Mouse (Mus musculus) liver, embryonic 14.5 days (tissue): Measurements from ENCODE around the gene Cops4. TPM values are rescaled to one million over a fixed set of nuclear protein-coding genes. Genes with fewer than 3 reads are reported as not detected.

Experiments used
- ATAC-seq: fragments of 200-750 bp; cut with Nextera tagmentation; 2 replicates; pipeline ENCODE4 v1.8.0; 2017; ENCODE audit warnings: moderate number of reproducible peaks, mild to moderate bottlenecking, moderate library complexity; ENCODE audit not compliant: insufficient read depth
- DNase-seq, 3 experiments: peaks; one replicate each; pipeline ENCODE4 v3.0.0-alpha.2; 2012 to 2013; ENCODE audit warnings: low read depth in 3 of 3, low spot score in 3 of 3
- H3K27ac ChIP-seq: fragments of 300-500 bp; sonication (generic); 2 replicates; pipeline ENCODE4 v1.5.1; 2014; ENCODE audit warnings: moderate library complexity, mild to moderate bottlenecking, control low read depth, inconsistent platforms
- H3K27me3 ChIP-seq: fragments of 300-500 bp; sonication (generic); 2 replicates; pipeline ENCODE4 v1.6.1; 2014; ENCODE audit warnings: mild to moderate bottlenecking, low read length, moderate library complexity; ENCODE audit not compliant: control insufficient read depth, insufficient read depth
- H3K36me3 ChIP-seq: fragments of 300-500 bp; sonication (generic); replicated peaks from 2 replicates; pipeline ENCODE4 v1.6.1; 2014; ENCODE audit warnings: low read depth; ENCODE audit not compliant: control insufficient read depth, insufficient read depth
- H3K4me1 ChIP-seq, 2 experiments: fragments of 200-500 bp in 1 of 2; fragments of 300-500 bp in 1 of 2; sonication (generic) in 1 of 2; replicated peaks; 2 replicates each; pipeline ENCODE4 v1.6.1; 2012 to 2014; ENCODE audit warnings: antibody characterized with exemption in 1 of 2, inconsistent platforms in 1 of 2, low read length in 1 of 2; ENCODE audit not compliant: control insufficient read depth in 2 of 2, insufficient read depth in 2 of 2
- H3K4me2 ChIP-seq: fragments of 300-500 bp; sonication (generic); 2 replicates; pipeline ENCODE4 v1.6.1; 2014; ENCODE audit warnings: low read depth, mild to moderate bottlenecking, control low read depth, moderate library complexity
- H3K4me3 ChIP-seq, 2 experiments: fragments of 200-500 bp in 1 of 2; fragments of 300-500 bp in 1 of 2; sonication (generic) in 1 of 2; 2 replicates each; pipeline ENCODE4 v1.5.1; 2012 to 2014; ENCODE audit warnings: low read depth in 2 of 2, low read length in 2 of 2, mild to moderate bottlenecking in 2 of 2, control low read depth in 1 of 2, inconsistent platforms in 1 of 2, moderate library complexity in 1 of 2; ENCODE audit not compliant: insufficient read depth in 1 of 2
- H3K9ac ChIP-seq: fragments of 300-500 bp; sonication (generic); replicated peaks from 2 replicates; pipeline ENCODE4 v1.6.1; 2014; ENCODE audit warnings: mild to moderate bottlenecking, control low read depth, moderate library complexity
- H3K9me3 ChIP-seq: fragments of 300-500 bp; sonication (generic); 2 replicates; pipeline ENCODE4 v1.6.1; 2016; ENCODE audit warnings: low read length, mixed read lengths; ENCODE audit not compliant: control insufficient read depth
- CTCF ChIP-seq: IDR thresholded peaks from 2 replicates; pipeline ENCODE4 v1.5.1; 2016; ENCODE audit warnings: antibody characterized with exemption, low read depth, control low read depth
- EP300 ChIP-seq: IDR thresholded peaks from 2 replicates; pipeline ENCODE4 v1.6.1; 2016; ENCODE audit warnings: antibody characterized with exemption, low read depth
- WGBS: fragments of 180-500 bp; shearing (Covaris S2); extraction: QIAGEN DNeasy Blood & Tissue Kit; methylation state at CpG from one replicate; pipeline ENCODE4 v1.1.7; 2014; ENCODE audit not compliant: insufficient replicate concordance; 5-methylcytosine and 5-hydroxymethylcytosine counted together
- polyA plus RNA-seq, 2 experiments: library from polyadenylated mRNA; depleted of rRNA in 1 of 2; stranded (reverse) in 1 of 2; unstranded in 1 of 2; fragments of >200 nt; fragmentation: Nextera tagmentation in 1 of 2; extraction: Ambion mirVana in 1 of 2; gene quantifications; 2 replicates each; pipeline versions ENCODE4 v1.2.1 to v1.2.3; 2012 to 2014

Gene Cops4
- polyA plus RNA-seq, 2 experiments, result 28.2 to 70.9 TPM

GRCm38 (mm10) chr5:100567258-100568032 lies 49.3 kb downstream of the Cops4 start:
- ATAC-seq, result peak; percentile 25; the same call in 1 of the 2 replicates
- Histone ChIP-seq H3K27ac (no peak overlapping the region), H3K36me3 (no peaks in the 10 kb centered on the region), H3K4me2 (no peak overlapping the region), H3K4me3 (no peak overlapping the region), H3K4me1 (peaks cover 2 to 15% of the 10 kb centered on the region in 2 experiments; a peak in 2 of 4 replicates), H3K9me3 (no peaks in the 10 kb centered on the region), H3K9ac (no peak overlapping the region), H3K27me3 (peaks cover 3% of the 10 kb centered on the region; the same call in 1 of the 2 replicates)
- 53% methylated on average over 13 of the region's 13 CpGs for WGBS
- DNase-seq, result no peak
- TF ChIP-seq CTCF, result no peak
- TF ChIP-seq EP300, result no peak

GRCm38 (mm10) chr5:100568177-100568576 lies 50.1 kb downstream of the Cops4 start:
- no peak for ATAC-seq
- TF ChIP-seq CTCF (no peak), EP300 (no peak)

GRCm38 (mm10) chr5:100568802-100569201 lies 50.7 kb downstream of the Cops4 start:
- Histone ChIP-seq H3K4me2 (no peak overlapping the region), H3K4me1 (peaks cover 2 to 15% of the 10 kb centered on the region in 2 experiments; a peak in 2 of 4 replicates), H3K36me3 (no peaks in the 10 kb centered on the region), H3K4me3 (no peak overlapping the region), H3K27ac (no peak overlapping the region), H3K27me3 (peaks cover 3% of the 10 kb centered on the region; the same call in 1 of the 2 replicates), H3K9ac (no peak overlapping the region), H3K9me3 (no peaks in the 10 kb centered on the region)
- 54% methylated on average over 3 of the region's 3 CpGs for WGBS
- TF ChIP-seq CTCF (no peak), EP300 (no peak)
- no peak for ATAC-seq
- no peak for DNase-seq

More at GRCm38 (mm10) chr5:100568177-100568576, 50.1 kb downstream of the Cops4 start:
- H3K4me3 ChIP-seq, result no peak overlapping the region
- WGBS, result 36% methylated on average over 8 of the region's 8 CpGs
- no peaks in the 10 kb centered on the region for H3K9me3 ChIP-seq
- DNase-seq, result no peak
- no peak overlapping the region for H3K27ac ChIP-seq
- no peak overlapping the region for H3K4me2 ChIP-seq
- H3K4me1 ChIP-seq, result peaks cover 2 to 15% of the 10 kb centered on the region in 2 experiments; a peak in 2 of 4 replicates
- no peak overlapping the region for H3K9ac ChIP-seq
- no peaks in the 10 kb centered on the region for H3K36me3 ChIP-seq
- peaks cover 3% of the 10 kb centered on the region; the same call in 1 of the 2 replicates for H3K27me3 ChIP-seq

GRCm38 (mm10) chr5:100569250-100569934 lies 51.3 kb downstream of the Cops4 start:
- ATAC-seq, result no peak

More at GRCm38 (mm10) chr5:100569250-100569934, 51.3 kb downstream of the Cops4 start:
- no peak for DNase-seq
- no peak for TF ChIP-seq CTCF
- no peak for TF ChIP-seq EP300
- peaks cover 3% of the 10 kb centered on the region; the same call in 1 of the 2 replicates for H3K27me3 ChIP-seq
- H3K9me3 ChIP-seq, result no peaks in the 10 kb centered on the region
- H3K4me2 ChIP-seq, result peak overlapping the region; percentile 24
- no peaks in the 10 kb centered on the region for H3K36me3 ChIP-seq
- H3K27ac ChIP-seq, result no peak overlapping the region
- 0 out of 4 replicates have a peak overlapping the region, but pooled peaks of 1 of the 2 experiments have one; percentile 8 for H3K4me3 ChIP-seq
- 47% methylated on average over 18 of the region's 18 CpGs for WGBS
- H3K9ac ChIP-seq, result no peak overlapping the region; the same call in 1 of the 2 replicates
- peaks cover 2 to 15% of the 10 kb centered on the region in 2 experiments; a peak in 2 of 4 replicates for H3K4me1 ChIP-seq
